Mouse (Mus musculus) liver (tissue): ENCODE data around the gene Kbtbd7.
A peak's percentile ranks its signal among the peaks of the same experiment; 100 is the strongest.
"Not testable (repeated sequence)": the region's sequence is repeated elsewhere in the genome, so short reads cannot be mapped to it uniquely, and the experiment has no call there.

Source experiments
- DNase-seq: peaks from one replicate; pipeline ENCODE4 v3.0.0-alpha.2; 2020; ENCODE audit warnings: mixed read lengths

The Kbtbd7 gene

DNA sequence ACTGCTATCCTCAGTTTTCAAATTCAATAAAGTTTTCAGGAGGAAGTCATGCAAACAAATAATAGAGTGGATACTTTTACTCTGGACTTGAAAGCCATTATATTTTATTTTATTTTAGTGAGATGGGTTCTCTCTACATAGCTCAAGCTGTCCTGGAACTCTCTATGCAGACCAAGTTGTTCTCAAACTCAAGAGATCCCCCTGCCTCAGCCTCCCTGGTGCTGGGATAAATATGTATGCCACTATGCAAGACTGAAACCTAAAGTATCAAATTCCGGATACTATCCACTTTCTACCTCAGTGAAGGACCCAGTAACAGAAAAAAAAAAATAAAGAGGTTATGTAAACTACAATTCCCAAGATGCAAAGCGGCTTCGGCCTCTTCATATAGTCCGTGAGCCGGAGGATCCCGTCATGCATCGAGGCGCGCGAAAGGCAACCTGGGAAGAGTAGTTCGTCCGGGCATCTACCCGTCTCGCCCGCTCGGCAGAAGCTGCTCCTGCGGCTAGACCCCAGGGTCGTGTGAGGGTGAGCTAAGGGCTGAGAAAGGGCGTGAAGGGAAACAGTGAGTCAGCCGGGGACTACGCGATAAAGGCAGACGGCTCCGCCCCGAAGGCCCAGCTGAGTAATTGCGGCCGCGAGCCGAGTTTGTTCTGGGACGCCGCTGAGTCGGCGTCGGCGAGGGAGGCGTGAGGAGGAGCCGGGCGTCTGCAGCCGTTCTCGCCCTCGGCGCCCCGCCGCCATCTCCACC is at the start of gene Kbtbd7:
TSS of gene Kbtbd7 (plus strand) at position 533 of the 751 bp plus-strand sequence.
- peak; percentile 95 for DNase-seq

DNA sequence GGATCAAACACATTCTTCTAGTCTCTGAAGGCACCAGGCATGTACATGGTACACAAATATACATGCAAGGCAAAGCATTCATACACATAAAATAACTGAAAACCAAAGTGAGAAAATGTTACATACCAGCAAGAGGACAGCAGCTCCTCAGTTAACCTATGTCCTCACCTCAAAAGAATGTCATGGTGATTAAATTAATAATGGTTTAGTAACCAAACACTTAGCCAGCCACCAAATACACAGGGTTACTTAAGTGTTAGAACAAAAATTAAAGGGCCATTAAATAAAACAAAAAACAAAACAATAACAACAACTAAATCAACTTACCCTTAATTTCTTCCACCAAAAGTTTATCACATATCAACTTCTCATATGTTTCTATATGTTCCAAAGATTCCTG is 49.3 kb upstream of the Kbtbd7 start:
- no peak for DNase-seq

GRCm38 (mm10) chr14:79383120-79383519 is 43.2 kb upstream of the Kbtbd7 start:
- DNase-seq, result no peak

GRCm38 (mm10) chr14:79388304-79388703 is 38.0 kb upstream of the Kbtbd7 start:
- DNase-seq, result no peak

GRCm38 (mm10) chr14:79389438-79390264 is 36.7 kb upstream of the Kbtbd7 start:
- DNase-seq, result peak; percentile 13

- peak; percentile 98 for DNase-seq
Measured at GRCm38 (mm10) chr14:79390265-79390926, 35.9 kb upstream of the Kbtbd7 start, which contains the start of gene Naa16. Gene Naa16, minus strand, starts transcription at chr14:79390778.

- DNase-seq, result no peak
Measured at GRCm38 (mm10) chr14:79393289-79393688, 33.0 kb upstream of the Kbtbd7 start.

GRCm38 (mm10) chr14:79394564-79394963 is 31.7 kb upstream of the Kbtbd7 start:
- DNase-seq, result peak; percentile 57

- peak; percentile 67 for DNase-seq
Measured at GRCm38 (mm10) chr14:79397321-79398122, 28.8 kb upstream of the Kbtbd7 start, which contains the start of gene Mtrf1. Gene Mtrf1, plus strand, starts transcription at chr14:79397772.

DNA sequence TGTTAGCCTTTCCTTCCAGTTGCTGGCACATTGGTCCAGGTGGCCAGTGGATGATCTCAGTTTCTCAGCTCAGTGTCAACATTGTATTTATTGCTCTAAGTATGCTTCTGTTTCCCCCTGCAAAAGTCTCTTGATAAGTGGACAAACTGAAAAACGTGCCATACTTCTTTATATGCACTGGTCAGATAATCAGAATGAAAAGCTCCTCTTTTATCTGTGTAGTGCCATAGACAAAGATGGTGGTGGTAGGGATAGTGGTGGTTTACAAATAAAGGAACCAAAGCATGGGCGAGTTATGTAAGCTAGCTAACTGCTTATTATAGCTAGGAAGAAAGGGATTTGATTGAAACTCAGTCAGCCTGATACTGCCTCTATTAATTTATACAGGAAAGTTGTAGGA is 18.7 kb upstream of the Kbtbd7 start:
- no peak for DNase-seq

GRCm38 (mm10) chr14:79409278-79409830 is 17.0 kb upstream of the Kbtbd7 start:
- DNase-seq, result no peak

GRCm38 (mm10) chr14:79410662-79411061 is 15.6 kb upstream of the Kbtbd7 start:
- no peak for DNase-seq

DNA sequence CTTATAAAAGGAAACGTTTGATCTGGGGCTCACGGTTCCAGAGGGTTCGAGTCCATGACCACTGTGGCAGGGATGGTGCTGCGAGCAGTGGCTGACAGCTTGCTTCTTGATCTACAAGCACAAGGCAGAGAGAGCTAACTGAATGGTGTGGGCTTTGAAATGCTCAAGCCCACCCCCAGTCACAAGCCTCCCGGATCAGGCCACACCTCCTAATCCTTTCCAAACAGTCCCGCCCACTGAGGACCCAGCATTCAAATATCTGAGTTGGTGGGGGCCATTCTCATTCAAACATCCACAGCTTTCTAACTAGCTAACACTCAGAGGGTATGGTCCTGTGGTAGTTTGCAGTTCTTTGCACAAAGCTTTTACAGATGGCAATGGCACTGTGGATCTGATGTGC is 13.2 kb upstream of the Kbtbd7 start:
- DNase-seq, result no peak

GRCm38 (mm10) chr14:79420083-79420685 is 6.1 kb upstream of the Kbtbd7 start:
- DNase-seq, result no peak

- DNase-seq, result not testable (repeated sequence)
Measured at GRCm38 (mm10) chr14:79426730-79427365, 537 bp downstream of the Kbtbd7 start.

DNA sequence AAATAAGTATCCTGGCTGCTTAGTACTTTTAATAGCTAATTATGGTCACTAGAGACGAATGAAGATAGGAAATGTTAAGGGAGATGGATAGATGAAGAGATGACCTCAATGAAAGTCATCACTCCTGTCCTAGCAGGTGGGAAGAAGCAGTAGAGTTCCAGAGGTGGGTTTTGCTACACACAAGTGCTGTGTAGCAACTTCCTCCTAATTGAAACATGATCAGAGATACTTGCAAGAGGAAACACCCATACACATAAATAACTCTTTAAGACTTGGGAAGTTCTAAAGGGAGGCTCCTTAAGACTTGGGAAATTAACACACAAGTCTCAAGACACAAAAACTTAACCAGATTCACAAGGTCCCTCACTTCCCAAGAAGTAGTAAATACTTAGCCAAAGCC is 7.8 kb downstream of the Kbtbd7 start:
- DNase-seq, result no peak

DNA sequence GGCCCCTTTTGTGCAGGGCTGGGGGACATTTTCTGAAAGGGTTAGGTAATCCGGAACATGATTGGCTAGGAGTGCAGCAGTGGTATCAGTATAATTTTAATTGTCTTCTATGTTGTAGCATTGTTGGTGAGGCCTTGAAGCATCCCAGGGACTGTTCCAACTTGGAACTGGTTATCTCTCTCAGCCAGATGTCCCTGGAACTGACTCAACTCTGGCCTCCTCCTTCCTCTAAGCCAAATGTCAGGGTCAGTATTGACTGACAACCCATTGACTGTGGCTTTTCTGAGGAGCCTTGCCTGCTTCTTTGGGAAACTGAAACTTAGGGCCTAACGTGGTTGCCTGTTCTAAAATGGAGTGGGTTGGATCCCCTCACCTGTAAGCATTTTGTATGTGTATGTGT is 14.3 kb downstream of the Kbtbd7 start:
- no peak for DNase-seq

GRCm38 (mm10) chr14:79441441-79441840 is 15.1 kb downstream of the Kbtbd7 start:
- no peak for DNase-seq

DNA sequence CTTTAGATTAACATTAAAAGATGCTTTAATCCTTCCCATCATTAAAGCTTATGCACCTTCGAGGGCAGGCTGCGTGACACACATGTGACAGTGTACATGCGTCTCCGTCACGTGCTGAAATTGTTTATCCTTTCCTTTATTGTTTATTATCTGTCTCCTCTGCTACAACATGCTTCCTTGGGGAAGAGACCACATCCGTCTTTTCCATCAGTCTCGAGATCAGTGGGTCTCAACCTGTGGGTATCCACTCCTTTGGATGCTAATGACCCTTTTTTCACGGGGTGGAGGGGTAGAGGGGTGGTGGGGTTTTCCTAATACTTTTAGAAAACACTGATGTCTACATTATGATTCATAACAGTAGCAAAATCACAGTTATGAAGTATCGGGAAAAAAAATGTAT is 18.3 kb downstream of the Kbtbd7 start:
- DNase-seq, result no peak

DNA sequence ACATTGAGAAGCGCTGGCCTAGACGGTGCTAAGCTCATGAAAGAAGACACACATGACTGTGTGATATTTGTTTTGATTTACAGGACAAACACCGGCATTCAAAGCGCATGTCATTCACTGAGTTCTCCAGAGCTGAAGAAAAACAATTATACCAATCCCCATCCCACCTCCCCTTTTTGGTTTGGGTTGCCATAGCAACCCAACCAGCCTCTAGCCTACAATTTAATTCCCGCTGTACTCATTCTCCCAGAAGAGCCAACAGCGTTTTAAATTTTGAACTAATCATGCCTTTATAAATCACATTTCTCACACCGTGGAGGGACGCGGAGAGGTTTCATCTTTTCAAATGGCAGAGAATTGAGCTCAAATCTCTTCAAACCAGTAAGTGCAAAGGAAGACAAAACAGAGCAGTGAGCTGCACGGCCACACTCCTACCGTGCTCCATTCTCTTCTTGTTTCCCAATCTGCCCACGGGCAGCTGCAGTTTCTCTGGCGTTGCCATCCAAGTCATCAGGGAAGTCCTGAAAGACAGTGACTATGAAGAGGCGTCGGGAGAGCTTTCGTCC is 18.8 kb downstream of the Kbtbd7 start:
- DNase-seq, result no peak
